In genomic region chr3:69283085-69283847, GRCm38 (mm10) we compare ENCODE assay signal across 21 mouse cellular contexts. TPM values are rescaled to one million over a fixed set of nuclear protein-coding genes. Genes with fewer than 3 reads are reported as not detected.
DNase-seq lines count a peak whose midpoint lies in the region; ATAC-seq and TF ChIP-seq lines count a peak whose summit lies in the region.
"Had no signal": no experiment of that assay in that cellular context is flagged by ENCODE, and none has a peak within 500 bp of the region (broad histone marks: within the 10 kb centered on the region; RNA-seq: fewer than 3 reads in every experiment).

No protein-coding gene starts in this region.

- no peak overlapping the region for H3K9ac ChIP-seq in hindbrain, postnatal 0 days (replicated peaks; ENCODE audit: low read length)
- H3K9ac ChIP-seq in hindbrain, embryonic 12.5 days, result no peak overlapping the region
- H3K9ac ChIP-seq in neural tube, embryonic 13.5 days, result no peak overlapping the region
- H3K9ac ChIP-seq in neural tube, embryonic 15.5 days (replicated peaks), result no peak overlapping the region
- no peak overlapping the region for H3K9ac ChIP-seq in forebrain, postnatal 0 days
- H3K9ac ChIP-seq: heart, embryonic 15.5 days; limb, embryonic 15.5 days; lung, embryonic 15.5 days; midbrain, embryonic 13.5 days had no signal

- no peaks in the 10 kb centered on the region for H3K36me3 ChIP-seq in hindbrain, postnatal 0 days (ENCODE audit: insufficient read depth, low read length)
- H3K36me3 ChIP-seq in hindbrain, embryonic 12.5 days, result no peaks in the 10 kb centered on the region
- no peaks in the 10 kb centered on the region for H3K36me3 ChIP-seq in neural tube, embryonic 13.5 days
- H3K36me3 ChIP-seq in neural tube, embryonic 15.5 days, result no peaks in the 10 kb centered on the region
- H3K36me3 ChIP-seq in forebrain, postnatal 0 days (ENCODE audit: insufficient read depth), result no peaks in the 10 kb centered on the region
- H3K36me3 ChIP-seq: heart, embryonic 15.5 days; limb, embryonic 15.5 days; lung, embryonic 15.5 days; midbrain, embryonic 13.5 days had no signal

- 37% methylated on average over 7 of the region's 7 CpGs for WGBS in hindbrain, postnatal 0 days
- 65% methylated on average over 7 of the region's 7 CpGs for WGBS in hindbrain, embryonic 12.5 days
- WGBS in neural tube, embryonic 13.5 days, result 49% methylated on average over 7 of the region's 7 CpGs
- WGBS in neural tube, embryonic 15.5 days, result 32% methylated on average over 7 of the region's 7 CpGs
- 16% methylated on average over 7 of the region's 7 CpGs for WGBS in forebrain, postnatal 0 days

- ATAC-seq in hindbrain, postnatal 0 days, result no peak
- ATAC-seq in hindbrain, embryonic 12.5 days (ENCODE audit: low FRiP score), result no peak
- peak; percentile 63 for ATAC-seq in neural tube, embryonic 13.5 days (ENCODE audit: low read depth)
- ATAC-seq in neural tube, embryonic 15.5 days (ENCODE audit: low FRiP score), result no peak
- ATAC-seq in forebrain, postnatal 0 days, result no peak
- ATAC-seq in megakaryocyte progenitor cell, adult 5-6 weeks (replicated peaks; ENCODE audit: poor library complexity), result no peak
- ATAC-seq: inflammation-experienced regulatory T-cells, adult 6 months; midbrain, embryonic 13.5 days had no signal

- peak; percentile 17 to 20 for DNase-seq in cerebellum, postnatal 14 days
- no peak for DNase-seq in cerebellum, postnatal 36 days
- DNase-seq in hindbrain, postnatal 0 days (ENCODE audit: low spot score), result peak; percentile 44
- DNase-seq in forebrain, postnatal 0 days, result peak; percentile 14
- DNase-seq: cerebellum, adult 9-11 months; embryo, embryonic 11 days; gastrocnemius, postnatal 10 days; kidney, postnatal 14 days; right cerebral cortex, postnatal 4 days had no signal

- no peak overlapping the region for H3K4me2 ChIP-seq in hindbrain, postnatal 0 days (ENCODE audit: low read depth, low read length)
- no peak overlapping the region for H3K4me2 ChIP-seq in hindbrain, embryonic 12.5 days (replicated peaks)
- H3K4me2 ChIP-seq in neural tube, embryonic 13.5 days, result no peak overlapping the region
- H3K4me2 ChIP-seq in neural tube, embryonic 15.5 days, result no peak overlapping the region
- no peak overlapping the region for H3K4me2 ChIP-seq in forebrain, postnatal 0 days (ENCODE audit: low read depth)
- H3K4me2 ChIP-seq: heart, embryonic 15.5 days; limb, embryonic 15.5 days; lung, embryonic 15.5 days; midbrain, embryonic 13.5 days had no signal

- TF ChIP-seq CTCF in hindbrain, postnatal 0 days (IDR thresholded peaks at IDR 0.05; ENCODE audit: low read depth), result no peak
- TF ChIP-seq CTCF in forebrain, postnatal 0 days (IDR thresholded peaks at IDR 0.05; ENCODE audit: low read depth), result no peak

- no peak overlapping the region for H3K27ac ChIP-seq in hindbrain, postnatal 0 days
- H3K27ac ChIP-seq in hindbrain, embryonic 12.5 days, result no peak overlapping the region
- H3K27ac ChIP-seq in neural tube, embryonic 13.5 days (replicated peaks), result no peak overlapping the region
- H3K27ac ChIP-seq in neural tube, embryonic 15.5 days (replicated peaks), result no peak overlapping the region; the same call in 1 of the 2 replicates
- H3K27ac ChIP-seq in forebrain, postnatal 0 days (ENCODE audit: low read depth, low read length), result no peak overlapping the region
- H3K27ac ChIP-seq: heart, adult 2 months; heart, embryonic 15.5 days; limb, embryonic 15.5 days; lung, embryonic 15.5 days; midbrain, embryonic 13.5 days had no signal

- H3K4me1 ChIP-seq in hindbrain, postnatal 0 days (ENCODE audit: insufficient read depth, low read length), result 0 out of 2 replicates have a peak, but pooled peaks cover 4% of the 10 kb centered on the region
- 0 out of 2 replicates have a peak, but pooled peaks cover 4% of the 10 kb centered on the region for H3K4me1 ChIP-seq in hindbrain, embryonic 12.5 days
- peaks cover 9% of the 10 kb centered on the region for H3K4me1 ChIP-seq in neural tube, embryonic 13.5 days (replicated peaks)
- peaks cover 8% of the 10 kb centered on the region for H3K4me1 ChIP-seq in neural tube, embryonic 15.5 days
- no peaks in the 10 kb centered on the region for H3K4me1 ChIP-seq in forebrain, postnatal 0 days (ENCODE audit: insufficient read depth)
- H3K4me1 ChIP-seq: limb, embryonic 15.5 days; lung, embryonic 15.5 days had no signal

- H3K9me3 ChIP-seq in hindbrain, postnatal 0 days (ENCODE audit: low read length), result no peaks in the 10 kb centered on the region
- no peaks in the 10 kb centered on the region for H3K9me3 ChIP-seq in hindbrain, embryonic 12.5 days (replicated peaks)
- H3K9me3 ChIP-seq in neural tube, embryonic 13.5 days, result no peaks in the 10 kb centered on the region
- no peaks in the 10 kb centered on the region for H3K9me3 ChIP-seq in neural tube, embryonic 15.5 days (replicated peaks)
- H3K9me3 ChIP-seq in forebrain, postnatal 0 days (ENCODE audit: low read length), result no peaks in the 10 kb centered on the region
- H3K9me3 ChIP-seq: heart, embryonic 15.5 days; limb, embryonic 15.5 days; lung, embryonic 15.5 days; midbrain, embryonic 13.5 days had no signal

- H3K4me3 ChIP-seq in hindbrain, postnatal 0 days (ENCODE audit: low read length), result no peak overlapping the region
- H3K4me3 ChIP-seq in hindbrain, embryonic 12.5 days, result no peak overlapping the region
- no peak overlapping the region for H3K4me3 ChIP-seq in neural tube, embryonic 13.5 days
- no peak overlapping the region for H3K4me3 ChIP-seq in neural tube, embryonic 15.5 days (replicated peaks)
- H3K4me3 ChIP-seq in forebrain, postnatal 0 days (ENCODE audit: low read depth, low read length), result no peak overlapping the region
- H3K4me3 ChIP-seq: heart, adult 2 months; heart, embryonic 15.5 days; limb, embryonic 15.5 days; lung, embryonic 15.5 days; midbrain, embryonic 13.5 days had no signal

- no peaks in the 10 kb centered on the region for H3K27me3 ChIP-seq in hindbrain, postnatal 0 days (ENCODE audit: insufficient read depth, low read length)
- no peaks in the 10 kb centered on the region for H3K27me3 ChIP-seq in hindbrain, embryonic 12.5 days
- H3K27me3 ChIP-seq in neural tube, embryonic 13.5 days, result no peaks in the 10 kb centered on the region
- no peaks in the 10 kb centered on the region for H3K27me3 ChIP-seq in neural tube, embryonic 15.5 days (replicated peaks)
- no peaks in the 10 kb centered on the region for H3K27me3 ChIP-seq in forebrain, postnatal 0 days (ENCODE audit: insufficient read depth, low read length)
- H3K27me3 ChIP-seq: CH12.LX; heart, embryonic 15.5 days; limb, embryonic 15.5 days; lung, embryonic 15.5 days; midbrain, embryonic 13.5 days had no signal

RNA-seq across cellular contexts. Expression of gene Ppm1l, which starts 33.4 kb away (rescaled TPM):
- total RNA-seq in hindbrain, postnatal 0 days (2014; rRNA removed), result 31.6 and 31.7 TPM in 2 replicates
- 16.7 and 20.3 TPM in 2 replicates for polyA plus RNA-seq in hindbrain, postnatal 0 days (2015; fragmentation: Nextera tagmentation; extraction: Ambion mirVana)
- polyA plus RNA-seq in hindbrain, embryonic 12.5 days (2016; fragmentation: Nextera tagmentation; extraction: Ambion mirVana), result 23.3 and 26.9 TPM in 2 replicates
- 22.1 and 24.9 TPM in 2 replicates for polyA plus RNA-seq in neural tube, embryonic 13.5 days (2015; fragmentation: Nextera tagmentation; extraction: Ambion mirVana)
- polyA plus RNA-seq in neural tube, embryonic 15.5 days (2015; fragmentation: Nextera tagmentation; extraction: Ambion mirVana), result 20.3 and 24.2 TPM in 2 replicates
- 21.6 and 27.6 TPM in 2 replicates for total RNA-seq in forebrain, postnatal 0 days (2014; rRNA removed)
- 13.2 and 19.2 TPM in 2 replicates for polyA plus RNA-seq in forebrain, postnatal 0 days (2015; fragmentation: Nextera tagmentation; extraction: Ambion mirVana)
- total RNA-seq in megakaryocyte progenitor cell, adult 5-6 weeks (2015), result 2.2 TPM in 2 replicates
- total RNA-seq in megakaryocyte progenitor cell, adult 5-6 weeks (2017), result 1.5 and 2.0 TPM in 2 replicates
- total RNA-seq: MEL had no signal

Comparison
In these comparisons a context has a peak if more than half of its experiments do, and no peak if none do; other contexts are left out.
1. DNase-seq: peak in cerebellum, postnatal 14 days (2 of 2), hindbrain, postnatal 0 days (single experiment) and forebrain, postnatal 0 days (single experiment); none in cerebellum, postnatal 36 days (0 of 2).